Mouse (Mus musculus) gastrocnemius, postnatal 14 days (tissue): ENCODE results near the gene Pepd. TPM values are rescaled to one million over a fixed set of nuclear protein-coding genes. Genes with fewer than 3 reads are reported as not detected.

Experiments
- DNase-seq: peaks from one replicate; pipeline ENCODE4 v3.0.0; 2021; ENCODE audit warnings: mixed read lengths
- intact Hi-C: fragments of 180-260 bp; cut with DNase I; formaldehyde crosslinking; loops from one replicate; pipeline ENCODE4 v1.15.1; 2025; ENCODE audit warnings: low total_unique reads
- long read RNA-seq, 2 experiments: library from polyadenylated mRNA; stranded (forward); transcript quantifications; one replicate each; pipeline ENCODE4 v2.0.0; 2021
- total RNA-seq, 2 experiments: library from RNA; stranded (reverse); gene quantifications; 2 replicates each; pipeline ENCODE4 v1.2.3; 2021

The Pepd gene
- 10 to 100 TPM; 25.4 to 27.0 TPM for total RNA-seq
- long read RNA-seq, experiment 1, transcript Pepd-201 (15 exons, 1,881 nt) = major isoform, 74 of 79 reads
- long read RNA-seq, experiment 1, partial matches to known transcripts = 3 of 79 reads
- long read RNA-seq, experiment 1, other reads (novel, unspliced or antisense) = 2 of 79 reads
- long read RNA-seq, experiment 2, transcript Pepd-201 (15 exons, 1,881 nt) = major isoform, 52 of 57 reads
- long read RNA-seq, experiment 2, partial matches to known transcripts = 3 of 57 reads
- long read RNA-seq, experiment 2, other reads (novel, unspliced or antisense) = 2 of 57 reads

GRCm38 (mm10) chr7:34911919-34912897, at the start of gene Pepd:
TSS of gene Pepd (plus strand) at chr7:34912379.
- intact Hi-C loops = no loop called here
- DNase-seq = peak; percentile 90

- no peak for DNase-seq
- intact Hi-C loops = no loop called here
Observed at GRCm38 (mm10) chr7:34867289-34867688, 44.9 kb upstream of the Pepd start.

- intact Hi-C loops = no loop called here
- no peak for DNase-seq
Observed at GRCm38 (mm10) chr7:34869693-34870092, 42.5 kb upstream of the Pepd start.

GRCm38 (mm10) chr7:34876787-34877186, 35.4 kb upstream of the Pepd start:
- DNase-seq = no peak
- intact Hi-C loops = no loop called here

GRCm38 (mm10) chr7:34877820-34878219, 34.4 kb upstream of the Pepd start:
- DNase-seq = no peak
- intact Hi-C loops = no loop called here

- intact Hi-C loops = no loop called here
- DNase-seq = no peak
Observed at GRCm38 (mm10) chr7:34888441-34888840, 23.7 kb upstream of the Pepd start.

GRCm38 (mm10) chr7:34888891-34889290, 23.3 kb upstream of the Pepd start:
- intact Hi-C loops = no loop called here
- peak; percentile 12 for DNase-seq

GRCm38 (mm10) chr7:34892845-34893244, 19.3 kb upstream of the Pepd start:
- intact Hi-C loops = no loop called here
- DNase-seq = no peak

- no peak for DNase-seq
- intact Hi-C loops = no loop called here
Observed at GRCm38 (mm10) chr7:34896461-34896860, 15.7 kb upstream of the Pepd start.

GRCm38 (mm10) chr7:34897058-34897457, 15.1 kb upstream of the Pepd start:
- DNase-seq = peak; percentile 20
- intact Hi-C loops = no loop called here

GRCm38 (mm10) chr7:34910096-34911066, 1.8 kb upstream of the Pepd start:
- intact Hi-C loops = no loop called here
- no peak for DNase-seq

GRCm38 (mm10) chr7:34913956-34914355, 1.8 kb downstream of the Pepd start:
- intact Hi-C loops = no loop called here

GRCm38 (mm10) chr7:34915555-34915954, 3.4 kb downstream of the Pepd start:
- intact Hi-C loops = no loop called here
- DNase-seq = no peak

More at GRCm38 (mm10) chr7:34913956-34914355, 1.8 kb downstream of the Pepd start:
- no peak for DNase-seq

- no peak for DNase-seq
- intact Hi-C loops = no loop called here
Observed at GRCm38 (mm10) chr7:34917558-34917957, 5.4 kb downstream of the Pepd start.

- intact Hi-C loops = no loop called here
- DNase-seq = no peak
Observed at GRCm38 (mm10) chr7:34917998-34918397, 5.8 kb downstream of the Pepd start.

GRCm38 (mm10) chr7:34918416-34918815, 6.2 kb downstream of the Pepd start:
- intact Hi-C loops = no loop called here
- peak; percentile 17 for DNase-seq

GRCm38 (mm10) chr7:34919054-34919453, 6.9 kb downstream of the Pepd start:
- intact Hi-C loops = no loop called here
- DNase-seq = no peak

- intact Hi-C loops = no loop called here
- DNase-seq = peak; percentile 24
Observed at GRCm38 (mm10) chr7:34919809-34920208, 7.6 kb downstream of the Pepd start.

- peak; percentile 53 for DNase-seq
- intact Hi-C loops = no loop called here
Observed at GRCm38 (mm10) chr7:34925208-34925607, 13.0 kb downstream of the Pepd start.
